Mouse (Mus musculus) E14TG2a.4 (cell line): ENCODE results near the gene Csf1.
A peak's percentile ranks its signal among the peaks of the same experiment; 100 is the strongest.

Experiments used
- CTCF ChIP-seq: conservative IDR thresholded peaks from 2 replicates; pipeline ENCODE4 v1.5.1; 2014; ENCODE audit warnings: low read length
- POU5F1 ChIP-seq: IDR thresholded peaks from 2 replicates; pipeline ENCODE4 v1.6.1; 2014; ENCODE audit warnings: low read length, borderline replicate concordance

DNA sequence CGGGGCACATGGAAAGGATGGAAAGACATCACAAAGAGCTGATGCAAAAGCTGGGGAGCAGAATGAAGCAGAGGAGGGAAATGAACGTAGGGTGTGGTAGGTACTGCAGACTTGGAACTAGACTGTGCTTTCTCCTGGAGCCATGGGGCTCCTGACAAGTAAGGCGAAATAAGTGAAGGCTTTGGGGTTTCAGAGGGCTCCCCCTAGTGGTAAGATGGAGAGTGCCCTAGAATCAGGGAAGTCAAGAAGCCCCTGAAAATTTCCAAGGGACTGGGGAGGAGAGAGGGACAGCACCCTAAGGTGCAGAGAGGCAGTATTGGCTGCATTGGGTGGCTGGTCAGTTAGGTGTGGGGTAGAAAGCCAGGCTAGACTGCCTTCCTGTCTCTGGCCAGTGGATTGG lies 5.6 kb downstream of the Csf1 start:
- peak; percentile 93 for TF ChIP-seq CTCF
- TF ChIP-seq POU5F1: no peak
